Mouse (Mus musculus) MEL (cell line): ENCODE measurements around the gene Aff2.

ENCODE experiments used
- E2F4 ChIP-seq: IDR thresholded peaks from 2 replicates; pipeline ENCODE4 v1.6.1; 2011; ENCODE audit warnings: low read depth, low read length, improper control_type of control experiment, borderline replicate concordance
- KAT2A ChIP-seq: conservative IDR thresholded peaks from 2 replicates; pipeline ENCODE4 v1.6.1; 2012; ENCODE audit warnings: low read depth, low read length, improper control_type of control experiment, inconsistent platforms
- MYC ChIP-seq: IDR thresholded peaks from 2 replicates; pipeline ENCODE4 v1.6.1; 2011; ENCODE audit warnings: low read depth, mild to moderate bottlenecking, low read length, improper control_type of control experiment, moderate library complexity
- NRF1 ChIP-seq: IDR thresholded peaks from 2 replicates; pipeline ENCODE4 v1.6.1; 2014; ENCODE audit warnings: low read depth, mild to moderate bottlenecking, inconsistent platforms, low read length, improper control_type of control experiment, moderate library complexity; ENCODE audit not compliant: poor library complexity, insufficient read depth, severe bottlenecking
- POLR2A ChIP-seq, 2 experiments: IDR thresholded peaks; 2 replicates each; pipeline ENCODE4 v1.6.1; 2011 to 2012; ENCODE audit warnings: low read length in 2 of 2, mild to moderate bottlenecking in 2 of 2, control low read depth in 1 of 2, improper control_type of control experiment in 1 of 2, low read depth in 1 of 2, moderate library complexity in 1 of 2; ENCODE audit not compliant: control insufficient read depth in 1 of 2, insufficient read depth in 1 of 2, poor library complexity in 1 of 2

DNA sequence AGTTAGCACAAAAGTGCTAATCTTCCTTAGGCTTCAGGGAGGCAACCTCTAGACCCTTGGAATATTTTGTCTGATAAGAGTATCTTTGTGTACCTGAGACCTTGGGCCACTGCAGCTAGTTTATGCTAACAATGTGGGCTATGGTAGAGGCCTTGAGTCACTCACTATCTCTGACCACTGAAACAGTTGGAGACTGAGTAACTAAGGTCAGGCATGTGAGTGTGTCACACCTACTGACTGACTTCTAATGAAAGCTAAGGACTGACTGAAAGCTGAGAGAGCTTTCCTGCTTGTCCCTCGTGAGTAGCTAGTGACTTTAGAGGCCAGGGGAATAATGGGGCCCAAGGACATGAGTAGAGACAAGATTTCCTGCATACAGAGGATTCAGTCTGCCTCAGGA, 54.9 kb downstream of the Aff2 start:
- no peak for TF ChIP-seq POLR2A (IDR thresholded peaks at IDR 0.05; ENCODE audit: control insufficient read depth in 1 of 2, insufficient read depth in 1 of 2, low read depth in 1 of 2, low read length in 2 of 2, poor library complexity in 1 of 2)
- TF ChIP-seq MYC: no peak
- no peak for TF ChIP-seq E2F4
- no peak for TF ChIP-seq NRF1
- TF ChIP-seq KAT2A: no peak
